Mouse (Mus musculus) kidney, adult 9 months (tissue): ENCODE results near the gene Stac3.

Source experiments
- DNase-seq: peaks from one replicate; pipeline ENCODE4 v3.0.0; 2022

Gene Stac3

DNA sequence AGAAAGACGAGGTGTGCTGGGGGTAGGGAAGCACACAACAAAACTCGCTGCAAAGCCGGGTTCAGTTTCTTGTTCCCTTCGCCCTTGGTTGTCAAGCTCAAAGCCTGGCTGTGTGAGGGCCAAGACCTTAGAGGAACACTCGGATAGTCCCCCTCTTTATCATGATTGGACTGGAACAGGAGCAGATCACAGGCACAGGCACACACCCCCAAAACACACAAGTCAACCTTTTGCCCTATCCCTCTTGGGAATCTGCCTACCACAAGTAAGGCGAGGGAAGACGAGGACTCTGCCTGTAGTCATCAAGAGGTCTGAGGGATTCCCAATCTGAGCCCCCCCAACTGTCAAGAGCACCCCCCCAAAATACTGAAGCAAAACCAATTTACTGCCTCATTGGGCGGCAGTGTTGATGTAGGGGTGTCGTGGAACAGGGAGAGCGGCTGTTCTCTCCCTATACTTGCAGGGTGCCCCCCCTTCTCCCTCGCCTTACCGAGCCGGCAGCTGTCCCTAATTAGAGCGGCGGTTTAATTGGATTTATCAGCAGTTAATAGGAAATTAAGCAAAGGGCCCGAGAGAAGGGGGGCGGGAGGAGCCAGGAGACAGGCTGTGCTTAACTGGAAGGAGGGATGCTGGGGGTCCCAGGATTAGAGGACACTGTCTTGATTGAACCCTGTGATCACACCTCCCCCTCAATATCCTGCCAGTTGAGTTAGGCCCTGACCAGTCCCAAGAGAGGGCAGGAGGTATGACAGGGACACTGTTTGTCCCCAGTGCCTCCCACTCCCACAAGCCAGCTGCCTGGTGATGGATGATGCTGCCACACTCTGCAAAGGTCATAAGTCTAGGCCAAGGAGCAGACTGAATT lies 8.6 kb downstream of the Stac3 start:
- no peak for DNase-seq

DNA sequence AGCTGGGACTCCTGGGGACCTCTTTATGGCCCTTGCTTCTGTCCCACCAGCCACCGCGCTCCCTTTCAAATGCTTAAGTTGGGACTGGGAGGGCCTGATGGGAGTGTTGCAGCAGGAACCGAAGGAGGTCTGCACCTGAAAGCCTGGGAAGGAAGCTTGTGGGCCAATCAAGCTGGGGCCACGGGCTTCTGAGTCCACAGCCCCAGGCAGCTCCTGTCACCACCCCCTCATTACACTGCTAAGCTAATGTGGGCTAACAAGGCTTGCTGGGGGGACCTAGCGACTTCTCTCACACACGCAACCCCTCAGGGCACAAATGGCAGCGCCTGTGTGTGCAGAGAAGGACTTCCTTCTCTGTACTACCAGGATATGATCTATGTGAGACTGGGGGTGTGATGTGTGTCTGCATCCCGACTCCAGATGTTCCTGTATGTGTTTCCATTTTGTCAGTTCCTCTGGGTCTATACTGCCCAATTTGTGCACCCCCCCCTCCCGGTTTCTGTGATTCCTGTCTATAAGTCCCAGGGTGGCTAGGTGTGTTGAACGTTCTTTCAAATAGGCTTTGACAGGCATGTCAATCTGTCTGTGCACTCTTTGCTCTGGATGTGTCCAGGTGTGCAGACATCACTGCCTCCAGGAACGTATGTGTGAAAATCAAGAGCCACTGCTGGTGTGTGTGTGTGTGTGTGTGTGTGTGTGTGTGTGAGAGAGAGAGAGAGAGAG lies 9.6 kb downstream of the Stac3 start:
- DNase-seq, result no peak

DNA sequence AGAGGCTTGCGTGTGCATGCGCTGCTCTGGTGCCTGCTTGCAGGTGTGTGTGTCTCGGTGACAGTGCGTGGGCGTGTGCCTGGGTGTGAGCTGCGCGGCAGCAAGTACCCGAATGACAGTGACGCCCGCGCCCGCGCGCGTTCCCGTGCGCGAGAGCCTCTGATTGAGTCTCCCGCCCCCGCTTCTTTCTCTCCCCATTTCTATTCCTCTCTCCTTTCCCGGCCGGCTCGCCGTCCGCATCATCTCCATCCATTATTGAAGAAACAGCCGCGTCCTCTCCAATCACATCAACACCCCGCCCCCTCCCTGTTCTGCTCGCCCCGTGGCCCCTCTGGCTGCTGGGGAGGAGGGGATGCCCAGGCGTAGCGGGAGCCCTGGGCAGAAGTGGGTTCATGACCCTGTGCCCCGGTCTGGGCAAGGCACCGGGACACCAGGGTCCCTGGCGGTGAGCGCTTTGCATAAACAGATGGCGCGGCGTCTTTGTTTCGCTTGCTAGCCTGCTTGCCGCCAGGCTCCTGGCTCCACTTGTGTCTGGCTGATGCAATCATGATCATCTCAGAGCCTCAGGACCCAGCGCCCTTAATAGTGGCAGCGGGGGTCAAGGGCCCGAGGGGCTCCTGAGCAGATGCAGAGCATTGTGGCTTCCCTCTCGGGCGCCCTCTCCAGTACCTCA lies 10.3 kb downstream of the Stac3 start:
- no peak for DNase-seq

DNA sequence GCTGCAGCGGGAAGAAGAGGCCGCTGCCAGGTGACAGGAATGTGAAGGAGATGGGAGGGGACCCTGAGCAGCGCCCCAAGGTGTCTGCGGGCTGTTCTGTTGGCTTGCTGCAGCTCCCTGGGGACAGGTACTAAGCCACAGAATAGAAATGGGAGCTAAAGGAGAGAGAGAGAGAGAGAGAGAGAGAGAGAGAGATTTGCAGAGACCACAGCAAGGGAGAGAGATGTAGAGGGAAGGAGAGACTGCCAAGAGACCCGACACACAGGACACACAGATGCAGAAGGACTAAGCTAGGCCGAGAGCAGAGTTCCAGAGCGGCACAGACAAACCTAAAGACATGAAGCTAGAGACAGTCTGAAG lies 10.8 kb downstream of the Stac3 start:
- DNase-seq, result no peak

DNA sequence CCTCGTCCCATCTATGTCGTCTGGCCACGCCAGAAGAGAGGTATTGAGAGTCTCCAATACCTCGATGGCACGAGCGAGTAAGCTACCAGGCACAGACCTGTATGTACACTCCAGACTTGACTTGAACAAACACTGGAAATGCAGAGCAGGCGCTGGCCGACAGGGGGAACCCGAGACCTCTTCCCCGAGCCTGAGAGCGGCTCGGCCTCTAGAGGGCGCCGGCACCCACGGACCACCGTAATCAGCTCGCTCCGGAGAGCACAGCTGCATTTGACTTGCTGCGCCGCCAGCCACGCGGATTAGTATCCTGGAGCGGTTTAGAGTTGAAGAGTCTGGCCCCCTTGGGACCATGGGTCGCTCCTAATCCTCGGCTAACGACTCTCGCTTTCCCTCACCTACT lies 11.3 kb downstream of the Stac3 start:
- DNase-seq, result peak; percentile 97

DNA sequence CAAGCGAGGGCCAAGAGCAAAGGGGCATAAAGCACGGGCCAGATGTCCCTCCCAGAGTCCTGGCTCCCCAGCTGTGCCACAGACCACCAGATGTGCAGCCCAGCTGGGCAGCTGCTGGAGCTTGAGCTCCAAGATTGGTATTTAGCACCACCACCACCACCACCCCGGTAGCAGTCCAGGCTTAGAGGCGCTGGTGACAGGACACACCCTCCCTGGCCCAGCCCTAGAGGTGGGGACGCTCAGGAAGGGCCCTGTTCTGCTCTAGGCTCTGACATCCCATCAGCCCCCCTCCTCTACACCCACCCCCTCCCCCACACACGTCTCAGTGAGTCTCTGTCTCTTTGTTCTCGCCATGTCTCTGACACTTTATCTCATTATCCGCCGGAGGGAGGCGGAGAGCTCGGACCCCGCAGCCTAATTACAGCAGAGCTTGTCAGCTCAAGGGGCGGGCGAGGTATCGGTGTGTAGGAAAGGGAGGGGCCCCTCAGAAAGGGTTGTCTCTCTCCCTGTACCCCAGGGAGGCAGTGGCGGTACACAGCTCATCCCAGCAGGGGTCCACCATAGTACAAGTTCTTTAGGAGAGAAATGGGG lies 12.1 kb downstream of the Stac3 start:
- no peak for DNase-seq

DNA sequence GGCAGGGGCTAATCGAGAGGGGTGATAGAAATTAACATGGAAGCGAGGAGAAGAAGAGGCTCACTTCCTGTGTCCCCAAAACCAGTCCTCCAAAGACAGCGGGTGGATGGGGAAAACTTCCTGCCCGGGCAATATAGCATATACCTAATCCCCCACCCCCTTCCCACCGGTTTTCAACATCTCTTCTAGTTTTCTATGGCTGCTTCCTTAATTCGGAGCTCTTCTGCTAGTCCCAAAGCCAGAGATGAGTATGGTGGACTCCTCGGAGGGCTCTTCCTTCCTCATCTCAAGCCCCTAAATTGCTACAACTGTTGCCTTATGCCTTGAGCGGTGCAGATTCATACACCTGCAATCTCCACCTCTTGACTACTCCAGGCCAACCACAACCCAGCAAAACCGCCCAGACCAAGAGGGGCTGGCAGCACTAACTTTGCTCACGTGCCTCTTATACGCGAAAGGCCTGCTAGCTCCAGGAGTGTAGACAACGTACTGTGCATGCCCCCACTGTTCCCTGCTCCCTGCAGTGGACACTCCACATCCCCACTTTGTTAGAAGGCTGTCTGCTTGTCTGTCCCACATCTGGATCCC lies 12.7 kb downstream of the Stac3 start:
- no peak for DNase-seq

DNA sequence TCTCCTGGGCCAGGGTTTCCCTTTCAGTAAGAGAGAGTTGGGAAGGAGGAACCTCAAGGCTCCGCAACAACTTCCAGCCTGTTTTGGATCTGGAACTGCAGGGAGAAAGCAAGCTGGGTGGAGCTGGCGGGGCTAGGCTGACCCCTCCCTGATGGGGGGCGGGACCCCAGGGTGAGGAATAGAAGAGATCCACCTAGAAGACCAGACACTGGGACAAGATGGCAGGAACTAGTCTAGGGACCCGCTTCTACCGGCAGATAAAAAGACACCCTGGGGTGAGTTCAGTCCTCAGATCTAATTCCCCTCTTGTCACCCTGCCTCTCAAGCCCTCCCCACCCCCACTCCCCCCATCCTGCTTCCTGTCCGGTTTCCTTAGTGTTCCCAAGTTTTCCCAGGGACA lies 13.3 kb downstream of the Stac3 start, which contains the start of gene Ndufa4l2:
TSS of gene Ndufa4l2 (plus strand) at position 204 of the 400 bp plus-strand sequence.
- DNase-seq, result no peak

DNA sequence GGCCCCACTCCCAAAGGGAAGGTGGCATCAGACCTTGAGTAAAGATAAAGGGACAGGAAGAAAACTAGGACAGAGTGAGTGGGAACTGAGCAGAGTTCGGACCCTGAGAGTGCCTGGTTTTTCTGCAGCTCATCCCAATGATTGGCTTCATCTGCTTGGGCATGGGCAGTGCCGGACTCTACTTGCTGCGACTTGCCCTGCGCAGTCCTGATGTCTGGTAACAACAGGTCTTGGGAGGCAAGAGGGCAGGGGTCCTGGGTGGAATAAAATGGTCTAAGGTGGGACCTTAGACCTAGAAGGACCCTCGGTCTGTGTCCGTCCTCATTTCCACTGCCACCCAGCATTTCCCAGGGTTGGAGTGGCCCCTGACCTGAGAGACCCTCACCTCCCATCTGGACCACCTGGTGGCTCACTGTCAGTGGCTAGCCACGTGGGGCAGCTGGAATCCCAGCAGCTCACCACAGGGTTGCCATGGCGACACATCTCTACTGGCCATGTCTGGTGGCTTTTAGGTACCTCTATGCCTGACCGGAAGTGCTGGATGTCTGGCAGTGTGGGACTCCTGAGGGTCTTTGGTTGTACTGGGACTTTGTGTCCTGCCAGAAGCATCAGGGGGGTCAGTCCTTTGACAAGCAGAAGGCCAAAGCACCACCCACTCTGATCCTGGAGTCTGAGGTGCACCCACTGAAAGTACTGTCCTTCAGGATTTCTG lies 13.9 kb downstream of the Stac3 start:
- no peak for DNase-seq

DNA sequence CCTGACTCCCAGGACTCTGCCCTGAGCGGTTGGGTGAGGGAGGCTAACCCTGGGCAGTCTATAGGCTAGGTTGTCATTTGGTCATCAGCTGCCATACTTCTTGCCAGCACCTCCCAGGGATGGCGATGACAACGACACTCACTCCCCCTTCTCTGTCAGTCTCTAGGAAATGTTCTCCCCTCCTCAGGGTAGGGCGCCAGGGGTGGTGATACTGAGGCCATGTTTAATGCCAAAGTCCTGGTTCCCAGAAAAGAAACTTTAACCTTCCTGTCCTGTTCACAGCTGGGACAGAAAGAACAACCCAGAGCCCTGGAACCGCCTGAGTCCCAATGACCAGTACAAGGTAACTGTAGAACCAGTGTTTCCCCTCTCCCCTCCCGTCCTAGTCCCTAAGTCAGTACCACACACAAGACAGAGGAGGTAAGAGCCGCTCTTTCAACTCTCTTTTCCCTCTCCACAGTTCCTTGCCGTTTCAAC lies 14.5 kb downstream of the Stac3 start:
- DNase-seq, result peak; percentile 47

DNA sequence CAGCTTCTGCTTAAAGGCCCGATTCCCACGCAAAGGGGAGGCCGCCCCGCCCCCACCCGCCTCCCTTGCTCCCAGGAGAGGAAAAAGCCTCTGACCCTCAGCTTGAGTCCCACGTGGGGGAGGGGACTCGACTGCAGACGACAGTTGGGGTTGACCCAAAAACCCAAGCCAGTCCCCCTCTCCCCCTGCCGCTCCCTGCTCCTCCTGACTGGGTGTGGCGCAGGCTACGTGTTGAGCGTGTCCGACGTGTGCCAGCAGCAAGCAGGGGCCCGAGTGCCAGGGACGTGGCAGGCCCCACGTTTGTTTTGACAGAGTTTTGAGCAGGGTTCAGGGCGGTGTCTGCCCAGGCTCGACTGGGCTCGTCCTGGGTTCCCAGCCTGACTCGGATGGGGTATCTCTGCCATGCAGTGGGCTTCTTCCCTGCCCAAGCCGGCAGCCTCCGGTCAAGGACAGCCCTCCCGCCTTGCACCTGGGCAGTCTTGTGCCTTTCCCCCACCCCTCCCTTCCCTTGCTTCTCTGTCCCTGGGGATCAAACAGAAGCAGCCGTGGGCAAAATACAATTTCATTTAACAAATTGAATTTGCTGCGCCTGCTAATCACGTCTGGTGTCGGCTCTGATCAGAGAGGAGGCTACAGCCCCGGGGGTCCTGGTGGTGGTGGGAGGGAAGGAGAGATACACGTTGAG lies 15.2 kb downstream of the Stac3 start:
- DNase-seq, result no peak

DNA sequence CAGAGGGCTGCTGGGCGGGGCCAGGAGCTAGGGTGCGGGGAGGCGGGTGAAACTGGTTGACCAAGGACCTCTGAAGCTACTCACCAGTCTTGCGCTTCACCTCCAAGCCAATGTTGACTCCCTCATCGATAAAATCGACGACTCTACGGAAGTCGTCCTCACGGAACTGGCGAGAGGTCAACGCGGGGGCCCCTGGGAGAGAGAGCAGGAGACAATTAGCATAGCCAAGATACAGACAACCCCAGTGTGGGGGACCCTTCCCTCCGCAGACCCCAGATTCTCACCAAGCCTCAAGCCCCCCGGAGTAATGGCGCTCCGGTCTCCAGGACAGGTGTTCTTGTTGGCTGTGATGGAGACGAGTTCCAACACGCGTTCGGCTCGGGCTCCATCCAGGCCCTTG lies 16.5 kb downstream of the Stac3 start:
- no peak for DNase-seq

DNA sequence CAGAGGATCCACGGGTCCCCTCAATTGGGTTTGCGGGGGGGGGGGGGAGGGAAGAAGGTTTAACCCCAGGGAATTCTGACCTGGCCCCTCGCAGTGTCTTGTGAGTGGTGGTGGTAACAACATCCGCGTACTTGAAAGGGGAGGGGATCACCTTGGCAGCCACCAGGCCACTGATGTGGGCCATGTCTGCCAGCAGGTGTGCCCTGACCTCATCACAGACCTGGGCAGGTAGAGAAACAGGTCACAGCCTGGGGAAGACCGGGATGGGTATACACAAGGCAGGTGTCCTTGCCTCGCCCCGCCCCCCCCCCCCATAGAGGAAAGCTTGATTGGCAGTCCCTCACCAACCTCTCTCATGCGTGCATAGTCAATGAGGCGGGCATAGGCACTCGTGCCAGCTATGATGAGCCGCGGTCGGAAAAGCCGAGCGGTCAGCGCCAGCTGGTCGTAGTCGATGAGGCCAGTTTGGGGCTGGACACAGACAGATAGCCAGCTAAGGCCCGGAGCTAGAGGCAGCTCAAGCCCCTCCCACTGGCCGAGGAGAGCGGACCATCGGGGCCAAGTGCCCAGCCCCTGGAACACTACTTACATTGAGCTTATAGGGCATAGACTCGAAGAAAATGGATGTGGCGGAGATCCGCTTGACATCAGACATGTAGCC lies 17.7 kb downstream of the Stac3 start:
- DNase-seq, result no peak

DNA sequence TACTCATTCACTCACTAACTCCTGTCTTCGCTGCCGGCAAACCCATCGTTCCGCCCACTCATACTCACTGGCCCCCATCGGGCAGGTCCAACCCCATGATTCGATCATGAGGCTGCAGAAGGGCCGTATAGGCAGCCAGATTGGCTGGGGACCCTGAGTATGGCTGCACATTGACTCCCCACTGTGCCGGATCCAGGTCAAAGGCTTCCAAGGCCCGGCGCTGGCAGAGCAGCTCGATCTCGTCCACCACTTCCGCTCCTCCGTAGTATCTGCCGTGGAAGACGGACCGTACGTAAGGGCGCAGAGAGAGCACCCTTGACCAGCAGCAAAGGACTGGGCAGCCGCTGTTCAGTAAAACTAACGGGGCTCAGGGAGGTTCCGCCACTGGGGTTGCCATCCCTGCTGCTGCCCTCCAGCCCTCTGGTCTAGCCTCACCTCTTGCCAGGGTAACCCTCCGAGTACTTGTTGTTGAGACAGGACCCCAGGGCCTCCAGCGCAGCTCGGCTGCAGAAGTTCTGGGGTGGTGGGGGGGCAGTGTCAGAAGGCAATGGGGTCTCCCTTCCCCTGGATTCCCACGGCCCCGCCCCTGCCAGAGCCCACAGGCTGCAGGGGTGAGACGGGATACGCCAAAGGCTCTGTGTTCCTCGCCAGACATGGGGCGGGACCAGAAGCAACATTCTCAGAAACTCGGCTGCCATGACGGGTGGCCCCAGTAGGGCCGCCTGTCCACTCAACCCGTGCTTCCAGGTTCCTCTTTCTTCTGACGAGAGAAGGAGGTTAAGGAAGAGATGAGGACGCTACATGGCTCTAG lies 18.6 kb downstream of the Stac3 start:
- DNase-seq, result no peak

DNA sequence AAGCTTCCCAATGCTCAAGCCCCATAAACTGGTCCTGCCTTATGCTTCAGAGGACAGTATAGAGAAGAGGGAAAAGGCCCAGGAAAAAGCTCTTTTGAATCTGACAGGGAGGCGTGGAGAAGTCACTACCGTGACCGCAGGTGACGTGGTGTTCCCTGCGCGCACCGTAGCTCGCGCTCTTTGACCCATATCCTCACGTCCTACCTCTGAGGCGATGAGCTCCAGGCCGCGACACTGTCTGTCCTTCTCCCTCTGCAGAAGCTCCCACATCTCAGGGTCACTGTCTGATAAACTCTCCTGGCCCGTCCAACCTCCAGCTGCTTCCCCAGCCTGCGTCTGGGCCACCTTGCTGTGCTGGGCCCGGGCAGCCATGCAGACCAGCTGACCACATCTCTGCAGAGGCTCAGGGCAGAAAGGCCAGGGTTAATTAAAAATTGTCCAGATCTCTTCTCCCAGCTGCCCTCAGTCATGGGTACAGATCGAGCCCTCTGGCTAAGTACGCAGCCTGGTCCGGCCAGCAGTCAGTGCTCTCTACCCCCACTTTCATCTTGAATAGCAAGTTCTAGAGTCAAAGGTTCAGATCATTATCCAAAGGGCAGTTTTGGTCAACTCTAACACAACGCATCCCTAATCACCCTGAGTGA lies 19.4 kb downstream of the Stac3 start:
- peak; percentile 91 for DNase-seq

DNA sequence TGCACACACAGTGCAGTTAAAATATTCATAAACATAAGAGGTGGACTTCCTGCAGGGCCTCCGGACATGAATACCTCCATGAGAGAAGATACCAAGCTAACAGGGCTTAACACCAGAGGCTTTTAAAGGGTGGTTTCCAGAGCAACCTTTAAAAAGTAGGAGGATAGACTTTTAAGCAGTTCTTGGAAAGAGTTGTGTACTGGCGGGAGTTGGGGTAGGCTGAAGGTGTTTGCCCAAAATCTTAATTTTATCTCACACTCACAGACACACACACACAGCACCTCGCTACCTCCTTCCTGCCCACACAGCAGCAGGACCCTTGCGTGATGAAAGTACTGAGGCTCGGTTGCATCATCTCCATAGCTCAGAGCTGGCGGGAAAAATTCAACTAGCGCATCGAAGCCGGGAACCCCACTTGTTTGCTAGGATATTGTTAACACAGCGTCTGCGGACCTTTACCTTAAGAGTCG lies 20.2 kb downstream of the Stac3 start:
- no peak for DNase-seq

DNA sequence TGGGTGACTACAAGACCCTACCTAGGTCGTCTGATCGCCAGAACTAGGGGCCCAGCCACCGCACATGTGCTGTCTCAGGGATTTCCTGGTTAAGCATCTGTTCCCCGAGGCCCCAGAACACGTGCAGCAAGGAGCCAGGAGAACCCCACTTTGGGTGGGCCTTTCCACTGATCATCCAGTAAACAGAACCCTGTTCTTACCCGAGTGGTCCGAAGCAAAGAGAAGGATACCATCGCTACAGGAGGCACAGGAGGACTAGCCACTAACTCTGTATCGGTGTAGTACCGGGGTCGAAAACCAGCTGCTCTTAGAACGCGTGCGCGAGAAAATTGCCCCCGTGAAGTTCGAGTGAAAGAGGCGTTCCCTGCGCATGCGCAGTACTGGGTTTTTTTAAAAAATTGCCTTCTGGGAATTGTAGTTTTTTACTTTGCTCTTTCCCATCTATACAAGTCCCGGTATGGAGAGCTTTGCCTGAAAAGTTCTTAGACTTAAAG lies 20.6 kb downstream of the Stac3 start, which contains the start of gene Shmt2:
TSS of gene Shmt2 (minus strand) at position 357 of the 494 bp plus-strand sequence.
- peak; percentile 92 for DNase-seq

DNA sequence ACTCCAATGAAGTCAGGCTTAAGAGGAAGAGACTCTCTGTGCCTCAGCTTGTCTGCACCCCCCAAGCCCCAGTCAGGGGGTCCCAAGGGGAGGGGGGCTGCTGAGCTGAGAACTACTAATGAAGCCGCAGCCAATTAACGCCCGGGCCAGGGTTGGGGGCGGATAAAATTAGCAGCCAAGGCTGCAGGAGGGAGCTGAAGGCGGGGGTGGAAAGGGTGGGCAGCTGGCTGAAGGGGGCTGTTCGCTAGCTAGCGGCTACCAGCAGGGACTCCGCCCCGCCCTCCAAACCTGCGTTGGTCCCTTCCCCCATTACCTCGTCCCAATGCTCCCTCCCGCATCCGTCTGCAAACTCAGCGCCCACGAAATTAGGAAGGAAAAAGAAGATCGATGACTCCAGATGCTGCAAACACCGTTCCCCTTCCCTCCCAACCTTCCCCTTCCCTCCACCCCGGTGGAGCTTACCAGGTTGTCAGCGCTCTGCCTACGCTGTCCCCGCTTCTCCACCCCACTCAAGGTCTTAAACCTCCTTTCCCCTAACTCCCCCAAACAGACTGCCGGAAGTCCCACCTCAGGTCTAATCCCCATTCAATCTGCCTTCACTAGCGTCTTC lies 23.3 kb downstream of the Stac3 start:
- DNase-seq, result no peak

DNA sequence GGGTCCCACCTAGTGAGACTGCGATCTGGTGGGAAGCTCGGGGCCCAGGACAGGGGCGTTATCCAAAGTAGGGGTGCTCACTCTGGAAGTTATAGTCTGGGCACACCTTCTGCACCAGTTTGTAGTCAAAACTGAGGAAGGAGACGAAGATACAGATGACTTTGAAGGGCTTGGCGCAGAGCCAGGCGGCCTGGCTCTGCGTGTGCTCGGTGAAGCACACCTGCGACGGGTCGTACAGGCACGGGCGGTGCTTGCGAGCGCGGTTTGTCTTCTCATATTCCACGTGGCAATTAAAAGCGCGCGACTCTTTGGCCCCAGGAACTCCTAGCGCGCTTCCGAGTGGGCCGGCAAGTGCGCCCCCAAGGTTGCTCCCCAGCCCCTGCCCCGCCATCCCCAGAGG lies 24.6 kb downstream of the Stac3 start:
- DNase-seq, result no peak
